Mouse (Mus musculus) kidney, embryonic 14.5 days (tissue): ENCODE measurements at regions not wholly inside any gene's neighbourhood (a gene's known extent, or its start where the extent isn't known, plus 50 kb on each side); places are given as distances from the start of the nearest gene placed in this dataset.

Experiments used
- ATAC-seq: fragments of 200-750 bp; cut with Nextera tagmentation; 2 replicates; pipeline ENCODE4 v1.8.0; 2017; ENCODE audit warnings: moderate number of reproducible peaks, mild to moderate bottlenecking, moderate TSS enrichment, moderate library complexity; ENCODE audit not compliant: low FRiP score, low TSS enrichment
- H3K27ac ChIP-seq: fragments of 300-500 bp; sonication (generic); 2 replicates; pipeline ENCODE4 v1.5.1; 2014; ENCODE audit warnings: low read depth, mild to moderate bottlenecking, low read length, moderate library complexity, mixed read lengths
- H3K27me3 ChIP-seq: fragments of 300-500 bp; sonication (generic); 2 replicates; pipeline ENCODE4 v1.6.1; 2014; ENCODE audit warnings: mild to moderate bottlenecking, low read length; ENCODE audit not compliant: control insufficient read depth, insufficient read depth
- H3K36me3 ChIP-seq: fragments of 300-500 bp; sonication (generic); 2 replicates; pipeline ENCODE4 v1.6.1; 2014; ENCODE audit warnings: low read length, mixed read lengths; ENCODE audit not compliant: control insufficient read depth, insufficient read depth
- H3K4me1 ChIP-seq: fragments of 300-500 bp; sonication (generic); 2 replicates; pipeline ENCODE4 v1.6.1; 2014; ENCODE audit warnings: low read length, mixed read lengths; ENCODE audit not compliant: control insufficient read depth, insufficient read depth
- H3K4me2 ChIP-seq: fragments of 300-500 bp; sonication (generic); replicated peaks from 2 replicates; pipeline ENCODE4 v1.6.1; 2014; ENCODE audit warnings: low read depth, mild to moderate bottlenecking, low read length
- H3K4me3 ChIP-seq: fragments of 300-500 bp; sonication (generic); 2 replicates; pipeline ENCODE4 v1.5.1; 2014; ENCODE audit warnings: mild to moderate bottlenecking, low read length
- H3K9ac ChIP-seq: fragments of 300-500 bp; sonication (generic); 2 replicates; pipeline ENCODE4 v1.6.1; 2014; ENCODE audit warnings: low read depth, mild to moderate bottlenecking, low read length, moderate library complexity
- H3K9me3 ChIP-seq: fragments of 300-500 bp; sonication (generic); 2 replicates; pipeline ENCODE4 v1.6.1; 2016; ENCODE audit warnings: low read length; ENCODE audit not compliant: control insufficient read depth
- WGBS: fragments of 180-500 bp; shearing (Covaris S2); extraction: QIAGEN DNeasy Blood & Tissue Kit; methylation state at CpG from one replicate; pipeline ENCODE4 v1.1.7; 2014; 5-methylcytosine and 5-hydroxymethylcytosine counted together

GRCm38 (mm10) chr15:63652216-63652961, 192.6 kb downstream of the Gsdmc2 start:
- 41% methylated on average over 11 of the region's 11 CpGs for WGBS
- Histone ChIP-seq H3K4me1 (no peaks in the 10 kb centered on the region), H3K27ac (no peak overlapping the region), H3K9ac (no peak overlapping the region), H3K27me3 (no peaks in the 10 kb centered on the region), H3K9me3 (no peaks in the 10 kb centered on the region), H3K4me2 (no peak overlapping the region), H3K36me3 (no peaks in the 10 kb centered on the region), H3K4me3 (no peak overlapping the region)
- peak; percentile 68 for ATAC-seq

GRCm38 (mm10) chr15:63651120-63651519, 193.9 kb downstream of the Gsdmc2 start:
- no peak overlapping the region for H3K4me2 ChIP-seq
- H3K27ac ChIP-seq, result no peak overlapping the region
- H3K4me3 ChIP-seq, result no peak overlapping the region
- H3K9me3 ChIP-seq, result no peaks in the 10 kb centered on the region
- no peaks in the 10 kb centered on the region for H3K27me3 ChIP-seq
- WGBS, result 91% methylated on average over 7 of the region's 7 CpGs
- no peaks in the 10 kb centered on the region for H3K36me3 ChIP-seq
- H3K9ac ChIP-seq, result no peak overlapping the region
- H3K4me1 ChIP-seq, result no peaks in the 10 kb centered on the region
- ATAC-seq, result no peak

GRCm38 (mm10) chr15:63648142-63648989, 196.6 kb downstream of the Gsdmc2 start:
- no peak for ATAC-seq
- WGBS, result 78% methylated on average over 12 of the region's 12 CpGs
- no peak overlapping the region for H3K4me2 ChIP-seq
- no peaks in the 10 kb centered on the region for H3K4me1 ChIP-seq
- H3K4me3 ChIP-seq, result no peak overlapping the region
- no peaks in the 10 kb centered on the region for H3K9me3 ChIP-seq
- no peaks in the 10 kb centered on the region for H3K27me3 ChIP-seq
- no peak overlapping the region for H3K9ac ChIP-seq
- no peak overlapping the region for H3K27ac ChIP-seq
- H3K36me3 ChIP-seq, result no peaks in the 10 kb centered on the region

- H3K9ac ChIP-seq, result no peak overlapping the region
- no peak overlapping the region for H3K4me3 ChIP-seq
- H3K27ac ChIP-seq, result no peak overlapping the region
- no peak for ATAC-seq
- no peaks in the 10 kb centered on the region for H3K27me3 ChIP-seq
- H3K36me3 ChIP-seq, result no peaks in the 10 kb centered on the region
- H3K4me2 ChIP-seq, result no peak overlapping the region
- H3K4me1 ChIP-seq, result no peaks in the 10 kb centered on the region
- no peaks in the 10 kb centered on the region for H3K9me3 ChIP-seq
Observed at GRCm38 (mm10) chr15:63624814-63625213, 220.2 kb downstream of the Gsdmc2 start.

GRCm38 (mm10) chr15:63624249-63624648, 220.7 kb downstream of the Gsdmc2 start:
- no peak overlapping the region for H3K9ac ChIP-seq
- H3K9me3 ChIP-seq, result no peaks in the 10 kb centered on the region
- no peak for ATAC-seq
- 61% methylated on average over 2 of the region's 2 CpGs for WGBS
- no peak overlapping the region for H3K4me3 ChIP-seq
- H3K4me1 ChIP-seq, result no peaks in the 10 kb centered on the region
- no peak overlapping the region for H3K27ac ChIP-seq
- H3K36me3 ChIP-seq, result no peaks in the 10 kb centered on the region
- H3K27me3 ChIP-seq, result no peaks in the 10 kb centered on the region
- H3K4me2 ChIP-seq, result no peak overlapping the region

GRCm38 (mm10) chr15:63616506-63617208, 228.3 kb downstream of the Gsdmc2 start:
- Histone ChIP-seq H3K4me3 (no peak overlapping the region), H3K9me3 (no peaks in the 10 kb centered on the region), H3K27me3 (no peaks in the 10 kb centered on the region), H3K27ac (no peak overlapping the region), H3K36me3 (no peaks in the 10 kb centered on the region), H3K4me2 (no peak overlapping the region), H3K9ac (no peak overlapping the region), H3K4me1 (no peaks in the 10 kb centered on the region)
- ATAC-seq, result no peak
- WGBS, result 79% methylated on average over 8 of the region's 8 CpGs

- 84% methylated on average over 2 of the region's 2 CpGs for WGBS
- no peak overlapping the region for H3K4me2 ChIP-seq
- H3K9ac ChIP-seq, result no peak overlapping the region
- no peaks in the 10 kb centered on the region for H3K36me3 ChIP-seq
- no peak overlapping the region for H3K27ac ChIP-seq
- H3K27me3 ChIP-seq, result no peaks in the 10 kb centered on the region
- ATAC-seq, result no peak
- no peaks in the 10 kb centered on the region for H3K9me3 ChIP-seq
- no peak overlapping the region for H3K4me3 ChIP-seq
- no peaks in the 10 kb centered on the region for H3K4me1 ChIP-seq
Observed at GRCm38 (mm10) chr15:63614191-63614590, 230.8 kb downstream of the Gsdmc2 start.

GRCm38 (mm10) chr15:63613120-63613519, 231.9 kb downstream of the Gsdmc2 start:
- 96% methylated on average over 1 of the region's 1 CpGs for WGBS
- Histone ChIP-seq H3K4me3 (no peak overlapping the region), H3K9me3 (no peaks in the 10 kb centered on the region), H3K4me2 (no peak overlapping the region), H3K4me1 (no peaks in the 10 kb centered on the region), H3K27ac (no peak overlapping the region), H3K36me3 (no peaks in the 10 kb centered on the region), H3K27me3 (no peaks in the 10 kb centered on the region), H3K9ac (no peak overlapping the region)
- no peak for ATAC-seq

- no peak for ATAC-seq
- no peaks in the 10 kb centered on the region for H3K36me3 ChIP-seq
- 93% methylated on average over 3 of the region's 3 CpGs for WGBS
- no peaks in the 10 kb centered on the region for H3K4me1 ChIP-seq
- H3K27ac ChIP-seq, result no peak overlapping the region
- H3K27me3 ChIP-seq, result no peaks in the 10 kb centered on the region
- H3K4me3 ChIP-seq, result no peak overlapping the region
- no peak overlapping the region for H3K9ac ChIP-seq
- H3K9me3 ChIP-seq, result no peaks in the 10 kb centered on the region
- H3K4me2 ChIP-seq, result no peak overlapping the region
Observed at GRCm38 (mm10) chr15:63611161-63611560, 233.8 kb downstream of the Gsdmc2 start.
